Mouse (Mus musculus) embryonic fibroblast, embryonic 13.5 days (primary cell): ENCODE data around the gene Mepce.

ENCODE experiments used
- CTCF ChIP-seq: IDR thresholded peaks from 2 replicates; pipeline ENCODE4 v1.5.1; 2011; ENCODE audit warnings: mild to moderate bottlenecking, control low read depth, low read length, moderate library complexity, borderline replicate concordance; ENCODE audit not compliant: insufficient read depth
- POLR2A ChIP-seq: IDR thresholded peaks from 2 replicates; pipeline ENCODE4 v1.6.1; 2011; ENCODE audit warnings: low read depth, mild to moderate bottlenecking, control low read depth, low read length, moderate library complexity

- TF ChIP-seq POLR2A, result no peak
- no peak for TF ChIP-seq CTCF
These were observed 19.0 kb downstream of the Mepce start for GRCm38 (mm10) chr5:137768475-137768874.
